Comparison of ENCODE assay signal across 9 mouse cellular contexts in the genomic region with DNA sequence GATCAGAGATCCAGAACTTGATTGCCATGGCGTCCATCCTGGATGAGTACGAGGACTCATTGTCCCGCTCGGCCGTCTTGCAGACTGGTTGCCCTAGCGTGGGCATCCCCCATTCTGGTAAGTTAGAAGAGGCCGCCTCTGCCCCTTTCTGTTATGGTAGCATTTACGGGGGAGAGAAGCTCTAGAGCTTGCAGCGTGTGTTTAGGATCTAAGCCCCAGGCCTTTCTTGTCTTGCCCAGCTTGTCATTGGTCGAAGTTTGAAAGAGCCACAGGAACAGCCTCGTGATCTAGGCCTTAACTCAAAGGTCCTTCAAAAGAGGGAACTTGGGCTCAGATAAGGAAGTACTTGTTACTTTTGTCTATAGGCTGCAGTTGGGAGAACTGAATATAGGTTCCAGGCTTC. TPM values are rescaled to one million over a fixed set of nuclear protein-coding genes. Genes with fewer than 3 reads are reported as not detected.
DNase-seq lines count a peak whose midpoint lies in the region; ATAC-seq and TF ChIP-seq lines count a peak whose summit lies in the region.
"Had no signal": no experiment of that assay in that cellular context is flagged by ENCODE, and none has a peak within 500 bp of the region (broad histone marks: within the 10 kb centered on the region; RNA-seq: fewer than 3 reads in every experiment).

No protein-coding gene starts in this region.

- no peak for TF ChIP-seq CTCF in kidney, adult 2 months (conservative IDR thresholded peaks at IDR 0.05; ENCODE audit: insufficient read depth, insufficient read length, low read depth, low read length)
- no peak for TF ChIP-seq CTCF in bone marrow, adult 2 months (IDR thresholded peaks at IDR 0.05; ENCODE audit: control insufficient read depth, insufficient read depth, low read length)
- TF ChIP-seq CTCF in small intestine, adult 2 months (IDR thresholded peaks at IDR 0.05; ENCODE audit: extremely low read depth, insufficient read length, insufficient replicate concordance, low read depth, low read length): no peak

- ATAC-seq in heart, embryonic 13.5 days (ENCODE audit: extremely low read depth, insufficient number of reproducible peaks, low FRiP score, low TSS enrichment): 0 out of 2 replicates have a peak, but pooled peaks have one; percentile 15
- 0 out of 2 replicates have a peak, but pooled peaks have one; percentile 7 for ATAC-seq in liver, embryonic 16.5 days (ENCODE audit: low read depth)

- H3K9ac ChIP-seq in heart, embryonic 13.5 days: peak overlapping the region; percentile 95
- peak overlapping the region; percentile 71 for H3K9ac ChIP-seq in liver, embryonic 16.5 days (ENCODE audit: low read depth, low read length)

- H3K36me3 ChIP-seq in kidney, adult 2 months (ENCODE audit: control insufficient read depth, insufficient read depth, low read length): no peaks in the 10 kb centered on the region
- H3K36me3 ChIP-seq in heart, embryonic 13.5 days: peaks cover 41% of the 10 kb centered on the region
- H3K36me3 ChIP-seq in liver, embryonic 16.5 days (ENCODE audit: control insufficient read depth, insufficient read depth): peaks cover 21% of the 10 kb centered on the region
- peaks cover 35% of the 10 kb centered on the region for H3K36me3 ChIP-seq in small intestine, adult 2 months (ENCODE audit: control insufficient read depth, insufficient read depth, low read length)

- peaks cover 10% of the 10 kb centered on the region; the same call in 1 of the 2 replicates for H3K4me1 ChIP-seq in kidney, adult 2 months (ENCODE audit: control insufficient read depth, insufficient read depth, low read length)
- peaks cover 1% of the 10 kb centered on the region; the same call in 1 of the 2 replicates for H3K4me1 ChIP-seq in bone marrow, adult 2 months (ENCODE audit: control insufficient read depth, insufficient read depth, low read length)
- peaks cover 17% of the 10 kb centered on the region for H3K4me1 ChIP-seq in heart, embryonic 13.5 days
- peaks cover 15% of the 10 kb centered on the region for H3K4me1 ChIP-seq in liver, embryonic 16.5 days (ENCODE audit: control insufficient read depth, low read depth, low read length)
- H3K4me1 ChIP-seq in small intestine, adult 2 months (ENCODE audit: control insufficient read depth, insufficient read depth, insufficient read length, low read length): peaks cover 7% of the 10 kb centered on the region; the same call in 1 of the 2 replicates

- intact Hi-C loops in left cerebral cortex, postnatal 4 days (cut with DNase I): loop anchor here (10.0 kb wide), 1 partner anchor 254 kb away; a partner anchor contains a TSS

- 0% methylated on average over 11 of the region's 11 CpGs for WGBS in kidney, adult 2 months
- 0% methylated on average over 11 of the region's 11 CpGs for WGBS in bone marrow, adult 2 months
- WGBS in heart, embryonic 13.5 days: under 1% methylated on average over 11 of the region's 11 CpGs
- WGBS in liver, embryonic 16.5 days (ENCODE audit: insufficient replicate concordance): under 1% methylated on average over 11 of the region's 11 CpGs
- whole genome bisulfite sequencing in small intestine, adult 2 months: under 1% methylated on average over 11 of the region's 11 CpGs

- no peaks in the 10 kb centered on the region for H3K27me3 ChIP-seq in kidney, adult 2 months (replicated peaks; ENCODE audit: control insufficient read depth, insufficient read depth, low read length)
- H3K27me3 ChIP-seq in heart, embryonic 13.5 days (replicated peaks): no peaks in the 10 kb centered on the region
- H3K27me3 ChIP-seq in liver, embryonic 16.5 days (ENCODE audit: control insufficient read depth, insufficient read depth, low read depth, low read length): no peaks in the 10 kb centered on the region
- H3K27me3 ChIP-seq in small intestine, adult 2 months (ENCODE audit: control insufficient read depth, insufficient read depth, low read length): no peaks in the 10 kb centered on the region

- H3K9me3 ChIP-seq in heart, embryonic 13.5 days: no peaks in the 10 kb centered on the region
- H3K9me3 ChIP-seq in liver, embryonic 16.5 days (replicated peaks; ENCODE audit: control insufficient read depth, low read length): no peaks in the 10 kb centered on the region

- H3K4me2 ChIP-seq in heart, embryonic 13.5 days: peak overlapping the region; percentile 82
- H3K4me2 ChIP-seq in liver, embryonic 16.5 days (ENCODE audit: low read depth, low read length): peak overlapping the region; percentile 95

- TF ChIP-seq POLR2A in kidney, adult 2 months (IDR thresholded peaks at IDR 0.05; ENCODE audit: low read depth, low read length): no peak
- no peak for TF ChIP-seq POLR2A in bone marrow, adult 2 months (IDR thresholded peaks at IDR 0.05; ENCODE audit: borderline replicate concordance, control insufficient read depth, low read depth, low read length)
- TF ChIP-seq POLR2A in small intestine, adult 2 months (IDR thresholded peaks at IDR 0.05; ENCODE audit: low read depth, low read length): no peak

- DNase-seq in kidney, adult 2 months: no peak
- DNase-seq in kidney, postnatal 10 days: no peak
- no peak for DNase-seq in frontal cortex, postnatal 25 days (ENCODE audit: low spot score in 2 of 2)
- DNase-seq in left cerebral cortex, postnatal 4 days: no peak

- H3K27ac ChIP-seq in kidney, adult 2 months (ENCODE audit: insufficient read depth, low read depth, low read length): no peak overlapping the region; the same call in 1 of the 2 replicates
- peak overlapping the region; percentile 87 for H3K27ac ChIP-seq in bone marrow, adult 2 months (ENCODE audit: control insufficient read depth, insufficient read depth, low read depth, low read length, poor library complexity)
- H3K27ac ChIP-seq in heart, embryonic 13.5 days (replicated peaks): peak overlapping the region; percentile 64
- H3K27ac ChIP-seq in liver, embryonic 16.5 days (ENCODE audit: low read length): peak overlapping the region; percentile 68
- peak overlapping the region; percentile 80 for H3K27ac ChIP-seq in small intestine, adult 2 months (ENCODE audit: insufficient read depth, low read depth, low read length)

- peak overlapping the region; percentile 69 for H3K4me3 ChIP-seq in kidney, adult 2 months (ENCODE audit: insufficient read depth, low read depth, low read length)
- H3K4me3 ChIP-seq in bone marrow, adult 2 months (replicated peaks; ENCODE audit: control insufficient read depth, low read depth, low read length): peak overlapping the region; percentile 88
- peak overlapping the region; percentile 78 for H3K4me3 ChIP-seq in heart, embryonic 13.5 days
- peak overlapping the region; percentile 72 for H3K4me3 ChIP-seq in liver, embryonic 16.5 days (ENCODE audit: low read depth, low read length)
- H3K4me3 ChIP-seq in small intestine, adult 2 months (ENCODE audit: low read depth, low read length): peak overlapping the region; percentile 79

RNA-seq across cellular contexts. Expression of a gene that starts 0.5 kb away (rescaled TPM):
- polyA plus RNA-seq in kidney, adult 2 months (2012; rRNA removed): 24.0 and 27.4 TPM in 2 replicates
- polyA plus RNA-seq in bone marrow, adult 2 months (2011; ENCODE audit: insufficient read depth, insufficient read length, low replicate concordance, missing spikeins): 6.5 and 9.7 TPM in 2 replicates
- 11.9 and 13.1 TPM in 2 replicates for polyA plus RNA-seq in heart, embryonic 13.5 days (2015; fragmentation: Nextera tagmentation; extraction: Ambion mirVana)
- 5.5 and 6.3 TPM in 2 replicates for polyA plus RNA-seq in liver, embryonic 16.5 days (2015; fragmentation: Nextera tagmentation; extraction: Ambion mirVana)
- polyA plus RNA-seq in small intestine, adult 2 months (2012; rRNA removed): 11.3 and 22.9 TPM in 2 replicates
- 10 to 100 TPM; 29.3 to 31.3 TPM for total RNA-seq in left cerebral cortex, postnatal 4 days (2021)

RNA-seq across cellular contexts. Expression of a gene that starts 17.9 kb away (rescaled TPM):
- polyA plus RNA-seq in kidney, adult 2 months (2012; rRNA removed): 5.9 and 7.8 TPM in 2 replicates
- polyA plus RNA-seq in bone marrow, adult 2 months (2011; ENCODE audit: insufficient read depth, insufficient read length, low replicate concordance, missing spikeins): 2.1 TPM in 1 of 2 replicates, not detected in the other
- polyA plus RNA-seq in heart, embryonic 13.5 days (2015; fragmentation: Nextera tagmentation; extraction: Ambion mirVana): 0.14 and 0.60 TPM in 2 replicates
- 0.20 TPM in 1 of 2 replicates, not detected in the other for polyA plus RNA-seq in liver, embryonic 16.5 days (2015; fragmentation: Nextera tagmentation; extraction: Ambion mirVana)
- 2.1 and 3.0 TPM in 2 replicates for polyA plus RNA-seq in small intestine, adult 2 months (2012; rRNA removed)
- 10 to 100 TPM; 20.4 to 23.9 TPM for total RNA-seq in left cerebral cortex, postnatal 4 days (2021)

RNA-seq across cellular contexts. Expression of a gene that starts 36.6 kb away (rescaled TPM):
- 14.6 and 15.9 TPM in 2 replicates for polyA plus RNA-seq in kidney, adult 2 months (2012; rRNA removed)
- polyA plus RNA-seq in bone marrow, adult 2 months (2011; ENCODE audit: insufficient read depth, insufficient read length, low replicate concordance, missing spikeins): 0.25 TPM in 1 of 2 replicates, not detected in the other
- polyA plus RNA-seq in heart, embryonic 13.5 days (2015; fragmentation: Nextera tagmentation; extraction: Ambion mirVana): 7.7 and 8.7 TPM in 2 replicates
- 2.0 and 2.1 TPM in 2 replicates for polyA plus RNA-seq in liver, embryonic 16.5 days (2015; fragmentation: Nextera tagmentation; extraction: Ambion mirVana)
- 9.8 and 22.1 TPM in 2 replicates for polyA plus RNA-seq in small intestine, adult 2 months (2012; rRNA removed)
- 1 to 10 TPM; 5.3 to 6.8 TPM for total RNA-seq in left cerebral cortex, postnatal 4 days (2021)

RNA-seq across cellular contexts. Expression of a gene that starts 51.9 kb away (rescaled TPM):
- polyA plus RNA-seq in kidney, adult 2 months (2012; rRNA removed): 86.7 and 91.1 TPM in 2 replicates
- polyA plus RNA-seq in bone marrow, adult 2 months (2011; ENCODE audit: insufficient read depth, insufficient read length, low replicate concordance, missing spikeins): 4.3 TPM in 1 of 2 replicates, not detected in the other
- polyA plus RNA-seq in heart, embryonic 13.5 days (2015; fragmentation: Nextera tagmentation; extraction: Ambion mirVana): 0.96 and 1.0 TPM in 2 replicates
- 0.29 and 1.1 TPM in 2 replicates for polyA plus RNA-seq in liver, embryonic 16.5 days (2015; fragmentation: Nextera tagmentation; extraction: Ambion mirVana)
- polyA plus RNA-seq in small intestine, adult 2 months (2012; rRNA removed): 139 and 367 TPM in 2 replicates
- total RNA-seq in left cerebral cortex, postnatal 4 days (2021): under 1 TPM; 0.26 to 0.83 TPM

RNA-seq across cellular contexts. Expression of a gene that starts 59.3 kb away (rescaled TPM):
- 1.6 and 1.9 TPM in 2 replicates for polyA plus RNA-seq in kidney, adult 2 months (2012; rRNA removed)
- not detected in 2 replicates for polyA plus RNA-seq in bone marrow, adult 2 months (2011; ENCODE audit: insufficient read depth, insufficient read length, low replicate concordance, missing spikeins)
- polyA plus RNA-seq in heart, embryonic 13.5 days (2015; fragmentation: Nextera tagmentation; extraction: Ambion mirVana): not detected in 2 replicates
- polyA plus RNA-seq in liver, embryonic 16.5 days (2015; fragmentation: Nextera tagmentation; extraction: Ambion mirVana): not detected in 2 replicates
- 124 and 296 TPM in 2 replicates for polyA plus RNA-seq in small intestine, adult 2 months (2012; rRNA removed)
- total RNA-seq in left cerebral cortex, postnatal 4 days (2021): not detected
- total RNA-seq: left cerebral cortex, postnatal 14 days had no signal
